Mouse (Mus musculus) CH12.LX (cell line): ENCODE results near the gene Foxo6. TPM values are rescaled to one million over a fixed set of nuclear protein-coding genes. Genes with fewer than 3 reads are reported as not detected.

Experiments used
- DNase-seq: peaks from one replicate; pipeline ENCODE4 v3.0.0-alpha.2; 2013; ENCODE audit errors: extremely low read depth
- H3K27ac ChIP-seq: 2 replicates; pipeline ENCODE4 v1.5.1; 2012; ENCODE audit warnings: low read depth, mild to moderate bottlenecking, control low read depth, moderate library complexity; ENCODE audit not compliant: insufficient read depth
- H3K27me3 ChIP-seq: replicated peaks from 2 replicates; pipeline ENCODE3; 2012; ENCODE audit warnings: inconsistent platforms
- H3K36me3 ChIP-seq, 2 experiments: replicated peaks in 1 of 2; 2 replicates each; pipeline versions ENCODE3 to v1.6.1; 2012; ENCODE audit warnings: inconsistent platforms in 1 of 2, low read length in 1 of 2, mild to moderate bottlenecking in 1 of 2, mixed read lengths in 1 of 2, moderate library complexity in 1 of 2; ENCODE audit not compliant: control insufficient read depth in 1 of 2, insufficient read depth in 1 of 2
- H3K4me1 ChIP-seq, 2 experiments: 2 replicates each; pipeline ENCODE4 v1.6.1; 2012; ENCODE audit warnings: inconsistent platforms in 1 of 2, moderate library complexity in 1 of 2; ENCODE audit not compliant: insufficient read depth in 2 of 2, control insufficient read depth in 1 of 2
- H3K4me2 ChIP-seq: 2 replicates; pipeline ENCODE4 v1.6.1; 2012; ENCODE audit warnings: low read depth, mild to moderate bottlenecking, control low read depth; ENCODE audit not compliant: poor library complexity, insufficient read depth, severe bottlenecking
- H3K4me3 ChIP-seq, 3 experiments: fragments of 150-350 bp in 1 of 3; sonication (generic) in 1 of 3; replicated peaks in 1 of 3; 2 replicates each; pipeline versions ENCODE3 to v1.5.1; 2011 to 2012; ENCODE audit warnings: low read depth in 2 of 3, low read length in 2 of 3, mild to moderate bottlenecking in 2 of 3, moderate library complexity in 2 of 3, control low read depth in 1 of 3, improper control_type of control experiment in 1 of 3, inconsistent platforms in 1 of 3, mixed read lengths in 1 of 3; ENCODE audit not compliant: poor library complexity in 1 of 3
- H3K79me2 ChIP-seq: replicated peaks from 2 replicates; pipeline ENCODE4 v1.6.1; 2012; ENCODE audit warnings: mild to moderate bottlenecking, moderate library complexity; ENCODE audit not compliant: control insufficient read depth, poor library complexity, insufficient read depth, severe bottlenecking; ENCODE audit errors: extremely low read depth
- H3K9ac ChIP-seq: 2 replicates; pipeline ENCODE4 v1.6.1; 2012; ENCODE audit warnings: low read depth, mild to moderate bottlenecking, control low read depth, moderate library complexity; ENCODE audit not compliant: insufficient read depth
- H3K9me3 ChIP-seq: replicated peaks from 2 replicates; pipeline ENCODE3; 2012; ENCODE audit warnings: low read length, inconsistent platforms, mixed read lengths
- BHLHE40 ChIP-seq: IDR thresholded peaks from 2 replicates; pipeline ENCODE4 v1.6.1; 2011; ENCODE audit warnings: mild to moderate bottlenecking, low read depth, low read length, improper control_type of control experiment
- CTCF ChIP-seq, 2 experiments: IDR thresholded peaks in 1 of 2; conservative IDR thresholded peaks in 1 of 2; 2 replicates each; pipeline ENCODE4 v1.5.1; 2011 to 2012; ENCODE audit warnings: low read depth in 2 of 2, low read length in 2 of 2, improper control_type of control experiment in 1 of 2, inconsistent platforms in 1 of 2, mild to moderate bottlenecking in 1 of 2, moderate library complexity in 1 of 2
- E2F4 ChIP-seq: IDR thresholded peaks from 2 replicates; pipeline ENCODE4 v1.6.1; 2011; ENCODE audit warnings: low read depth, low read length, improper control_type of control experiment; ENCODE audit not compliant: insufficient replicate concordance
- ELF1 ChIP-seq: IDR thresholded peaks from 2 replicates; pipeline ENCODE4 v1.6.1; 2014; ENCODE audit warnings: low read depth, mild to moderate bottlenecking, inconsistent platforms, low read length, improper control_type of control experiment
- HCFC1 ChIP-seq: IDR thresholded peaks from 2 replicates; pipeline ENCODE4 v1.6.1; 2012; ENCODE audit warnings: low read depth, mild to moderate bottlenecking, inconsistent platforms, low read length, improper control_type of control experiment
- IRF4 ChIP-seq: IDR thresholded peaks from 2 replicates; pipeline ENCODE4 v1.6.1; 2014; ENCODE audit warnings: low read depth, mild to moderate bottlenecking, inconsistent platforms, low read length, improper control_type of control experiment
- MAX ChIP-seq: IDR thresholded peaks from 2 replicates; pipeline ENCODE4 v1.6.1; 2011; ENCODE audit warnings: low read length, improper control_type of control experiment
- MAZ ChIP-seq: IDR thresholded peaks from 2 replicates; pipeline ENCODE4 v1.6.1; 2012; ENCODE audit warnings: low read depth, mild to moderate bottlenecking, inconsistent platforms, low read length, improper control_type of control experiment, moderate library complexity
- MXI1 ChIP-seq: IDR thresholded peaks from 2 replicates; pipeline ENCODE4 v1.6.1; 2011; ENCODE audit warnings: mild to moderate bottlenecking, low read depth, low read length, improper control_type of control experiment
- PAX5 ChIP-seq: IDR thresholded peaks from 2 replicates; pipeline ENCODE4 v1.6.1; 2012; ENCODE audit warnings: low read length, inconsistent platforms, mixed read lengths
- POLR2A ChIP-seq: IDR thresholded peaks from 2 replicates; pipeline ENCODE4 v1.6.1; 2011; ENCODE audit warnings: low read depth, mild to moderate bottlenecking, improper control_type of control experiment, low read length
- POLR2AphosphoS2 ChIP-seq: IDR thresholded peaks from 2 replicates; pipeline ENCODE4 v1.6.1; 2011; ENCODE audit warnings: low read depth, low read length, improper control_type of control experiment
- SIN3A ChIP-seq: IDR thresholded peaks from 2 replicates; pipeline ENCODE4 v1.6.1; 2012; ENCODE audit warnings: low read length, improper control_type of control experiment, inconsistent platforms
- SMC3 ChIP-seq: IDR thresholded peaks from 2 replicates; pipeline ENCODE4 v1.6.1; 2011; ENCODE audit warnings: low read depth, low read length, improper control_type of control experiment
- USF1 ChIP-seq: IDR thresholded peaks from 2 replicates; pipeline ENCODE4 v1.6.1; 2014; ENCODE audit warnings: low read depth, mild to moderate bottlenecking, inconsistent platforms, low read length, improper control_type of control experiment
- USF2 ChIP-seq: conservative IDR thresholded peaks from 2 replicates; pipeline ENCODE4 v1.6.1; 2011; ENCODE audit warnings: low read depth, low read length, improper control_type of control experiment
- ZC3H11A ChIP-seq: IDR thresholded peaks from 2 replicates; pipeline ENCODE4 v1.6.1; 2012; ENCODE audit warnings: low read depth, mild to moderate bottlenecking, inconsistent platforms, low read length, improper control_type of control experiment
- ZKSCAN1 ChIP-seq: IDR thresholded peaks from 2 replicates; pipeline ENCODE4 v1.6.1; 2012; ENCODE audit warnings: low read depth, inconsistent platforms, low read length, improper control_type of control experiment, borderline replicate concordance
- dilution Hi-C: fragments of 300-500 bp; cut with MboI; formaldehyde crosslinking; loops from 2 replicates; pipeline ENCODE4 v1.14.3; 2020; ENCODE audit warnings: low sequenced_read_pairs; ENCODE audit not compliant: extremely low pct_unique_long_range_greater_than_20kb, extremely low pct_ligation_motif_present
- in situ Hi-C: fragments of 300-500 bp; cut with MboI; formaldehyde crosslinking; loops from 3 replicates; pipeline ENCODE4 v1.14.3; 2019; ENCODE audit warnings: low sequenced_read_pairs, low pct_ligation_motif_present, low pct_unique_long_range_greater_than_20kb, mixed read lengths
- polyA plus RNA-seq: library from polyadenylated mRNA; unstranded; fragments of >175 nt; gene quantifications from 2 replicates; pipeline ENCODE4 v1.2.1, GENCODE M21; 2012; ENCODE audit warnings: low read depth; ENCODE audit not compliant: insufficient read length
- total RNA-seq, 2 experiments: library from RNA; depleted of rRNA; stranded (reverse); fragments of 300-350 nt in 1 of 2; fragments of >200 nt in 1 of 2; gene quantifications; 2 replicates each; pipeline ENCODE4 v1.2.3; 2012 to 2014

Gene Foxo6
- total RNA-seq (2012; rRNA removed): not detected in 2 replicates
- not detected in 2 replicates for total RNA-seq (2014; rRNA removed)
- not detected in 2 replicates for polyA plus RNA-seq

DNA sequence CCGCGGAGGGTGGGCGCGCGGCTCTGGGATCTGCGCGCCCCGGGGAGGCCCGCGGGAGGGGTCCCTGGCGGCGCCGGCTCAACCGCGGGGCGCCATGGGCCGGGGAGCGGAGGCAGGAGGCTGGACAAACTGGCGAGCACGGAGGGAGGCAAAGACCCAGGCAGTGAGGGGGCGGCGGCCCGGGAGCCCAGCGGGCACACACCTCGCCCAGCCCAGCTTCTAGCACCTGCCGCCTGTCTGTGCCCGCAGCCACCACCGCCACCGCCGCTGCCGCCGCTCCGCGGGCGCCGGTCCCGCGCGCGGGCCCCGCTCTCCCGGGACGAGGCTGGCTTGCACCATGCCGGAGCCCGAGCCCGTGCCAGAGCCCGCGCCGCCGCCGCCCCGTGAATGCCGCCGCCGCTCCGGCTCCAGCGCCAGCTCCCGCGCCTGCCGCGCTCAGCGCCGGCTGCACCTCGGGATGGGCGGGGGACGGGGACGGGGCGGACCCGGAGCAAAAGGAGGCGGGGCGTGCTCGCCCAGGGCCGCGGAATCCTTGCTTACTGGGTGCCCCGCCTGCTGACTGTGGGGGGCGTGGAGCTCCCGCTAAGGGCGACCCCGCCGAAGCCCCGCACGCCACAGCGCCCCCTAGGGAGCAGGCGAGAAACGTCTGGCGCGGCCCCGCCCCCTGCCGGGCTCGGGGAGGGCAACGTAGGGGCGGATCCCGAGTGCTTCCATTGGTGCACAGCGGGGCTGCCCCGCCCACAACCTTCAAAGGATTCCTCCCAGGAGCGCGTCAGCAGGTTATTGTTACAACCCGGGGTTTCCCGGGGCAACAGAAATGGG is at the start of gene Foxo6:
TSS of gene Foxo6 (minus strand) at position 60 of the 822 bp plus-strand sequence.
- Histone ChIP-seq H3K4me1 (peaks cover 11 to 40% of the 10 kb centered on the region in 2 experiments), H3K79me2 (no peaks in the 10 kb centered on the region), H3K27me3 (peaks cover 90% of the 10 kb centered on the region), H3K9ac (0 out of 2 replicates have a peak within 1 kb of the TSS, but pooled peaks have one; percentile 2), H3K36me3 (no peaks in the 10 kb centered on the region), H3K9me3 (no peaks in the 10 kb centered on the region), H3K4me3 (peak within 1 kb of the TSS in 2 of 3 experiments; percentile 40 to 53), H3K27ac (no peak within 1 kb of the TSS), H3K4me2 (peak within 1 kb of the TSS; percentile 84)
- dilution Hi-C loops (no loop called here), in situ Hi-C loops (no loop called here)
- TF ChIP-seq SIN3A (no peak), ZC3H11A (no peak), IRF4 (no peak), ZKSCAN1 (no peak), MXI1 (peak; percentile 35; the same call in 1 of the 2 replicates), HCFC1 (no peak), MAZ (0 out of 2 replicates have a peak, but pooled peaks have one; percentile 46), CTCF (conservative IDR thresholded peaks at IDR 0.05 in 1 of 2, IDR thresholded peaks at IDR 0.05 in 1 of 2; ENCODE audit: low read depth in 2 of 2, low read length in 2 of 2) (peak in 1 of 2 experiments; percentile 76; a peak in 2 of 4 replicates)
- DNase-seq: peak; percentile 95

- no peaks in the 10 kb centered on the region for H3K9me3 ChIP-seq
- no peak overlapping the region for H3K9ac ChIP-seq
- no peaks in the 10 kb centered on the region for H3K36me3 ChIP-seq
- no peak overlapping the region for H3K27ac ChIP-seq
- H3K4me2 ChIP-seq: no peak overlapping the region
- no peak for TF ChIP-seq SMC3
- in situ Hi-C loops: no loop called here
- dilution Hi-C loops: no loop called here
- no peaks in the 10 kb centered on the region for H3K79me2 ChIP-seq
- H3K4me3 ChIP-seq: no peak overlapping the region
- peaks cover 56% of the 10 kb centered on the region for H3K27me3 ChIP-seq
- no peak for DNase-seq
- no peaks in the 10 kb centered on the region for H3K4me1 ChIP-seq
Measured at GRCm38 (mm10) chr4:120334316-120334715, 47.2 kb upstream of the Foxo6 start.

DNA sequence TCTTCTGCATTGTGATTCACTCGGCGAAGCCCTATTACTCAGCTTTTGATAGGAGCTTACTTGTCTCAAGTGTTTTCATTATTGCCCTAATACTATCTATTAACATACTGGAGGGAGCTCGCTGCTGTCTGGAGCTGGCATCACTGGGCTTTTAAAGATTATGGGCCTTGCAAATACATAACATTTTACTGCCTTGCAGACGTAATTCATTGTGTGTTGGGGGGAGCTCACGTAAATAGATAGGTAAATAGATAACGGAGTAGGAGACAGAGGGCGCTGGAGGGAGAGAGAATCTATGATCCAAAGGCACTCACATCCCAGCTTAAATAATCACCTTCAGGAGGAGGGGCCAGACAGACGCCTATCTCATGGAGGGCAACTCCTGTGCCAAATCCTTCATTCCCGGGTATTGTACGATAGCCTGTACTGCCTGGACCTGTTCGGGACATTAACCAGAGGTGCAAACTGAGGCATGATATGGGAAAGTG is 45.8 kb upstream of the Foxo6 start:
- no peak for TF ChIP-seq POLR2AphosphoS2
- TF ChIP-seq MAX: no peak
- TF ChIP-seq USF2: no peak
- no peak for TF ChIP-seq ZC3H11A
- TF ChIP-seq PAX5: no peak
- TF ChIP-seq IRF4: no peak
- no peak for TF ChIP-seq HCFC1
- no peak for TF ChIP-seq MAZ
- no peak for TF ChIP-seq ELF1
- no peak for TF ChIP-seq USF1
- no peak for TF ChIP-seq BHLHE40
- TF ChIP-seq E2F4: no peak
- no peak for TF ChIP-seq POLR2A
- no peak for DNase-seq
- H3K27me3 ChIP-seq: peaks cover 61% of the 10 kb centered on the region
- H3K4me1 ChIP-seq: no peaks in the 10 kb centered on the region
- H3K9me3 ChIP-seq: no peaks in the 10 kb centered on the region
- H3K9ac ChIP-seq: no peak overlapping the region
- H3K79me2 ChIP-seq: no peaks in the 10 kb centered on the region
- dilution Hi-C loops (no loop called here), in situ Hi-C loops (no loop called here)
- no peak overlapping the region for H3K4me2 ChIP-seq
- no peaks in the 10 kb centered on the region for H3K36me3 ChIP-seq
- H3K4me3 ChIP-seq: no peak overlapping the region
- H3K27ac ChIP-seq: no peak overlapping the region
